Mouse (Mus musculus) midbrain, embryonic 13.5 days (tissue): ENCODE results near the gene Cdc37. TPM values are rescaled to one million over a fixed set of nuclear protein-coding genes. Genes with fewer than 3 reads are reported as not detected.
A peak's percentile ranks its signal among the peaks of the same experiment; 100 is the strongest.
"Not testable (repeated sequence)": the region's sequence is repeated elsewhere in the genome, so short reads cannot be mapped to it uniquely, and the experiment has no call there.

Source experiments
- ATAC-seq: fragments of 200-750 bp; cut with Nextera tagmentation; 2 replicates; pipeline ENCODE4 v1.8.0; 2017; ENCODE audit warnings: mild to moderate bottlenecking, moderate TSS enrichment, moderate library complexity
- H3K27ac ChIP-seq: fragments of 300-500 bp; sonication (generic); 2 replicates; pipeline ENCODE4 v1.5.1; 2015; ENCODE audit warnings: inconsistent platforms, mild to moderate bottlenecking, moderate library complexity
- H3K27me3 ChIP-seq: fragments of 300-500 bp; sonication (generic); 2 replicates; pipeline ENCODE4 v1.6.1; 2015; ENCODE audit warnings: mild to moderate bottlenecking, inconsistent platforms
- H3K36me3 ChIP-seq: fragments of 300-500 bp; sonication (generic); 2 replicates; pipeline ENCODE4 v1.6.1; 2015; ENCODE audit warnings: mild to moderate bottlenecking, inconsistent platforms
- H3K4me1 ChIP-seq: fragments of 300-500 bp; sonication (generic); replicated peaks from 2 replicates; pipeline ENCODE4 v1.6.1; 2015; ENCODE audit warnings: inconsistent platforms
- H3K4me2 ChIP-seq: fragments of 300-500 bp; sonication (generic); replicated peaks from 2 replicates; pipeline ENCODE4 v1.6.1; 2015; ENCODE audit warnings: moderate library complexity, mild to moderate bottlenecking, inconsistent platforms
- H3K4me3 ChIP-seq: fragments of 300-500 bp; sonication (generic); replicated peaks from 2 replicates; pipeline ENCODE4 v1.5.1; 2015; ENCODE audit warnings: mild to moderate bottlenecking, inconsistent platforms
- H3K9ac ChIP-seq: fragments of 300-500 bp; sonication (generic); replicated peaks from 2 replicates; pipeline ENCODE4 v1.6.1; 2015; ENCODE audit warnings: mild to moderate bottlenecking, inconsistent platforms
- H3K9me3 ChIP-seq: fragments of 300-500 bp; sonication (generic); 2 replicates; pipeline ENCODE4 v1.6.1; 2016; ENCODE audit warnings: mild to moderate bottlenecking, inconsistent platforms
- WGBS: fragments of 180-500 bp; shearing (Covaris S2); methylation state at CpG from one replicate; pipeline ENCODE4 v1.1.7; 2015; 5-methylcytosine and 5-hydroxymethylcytosine counted together
- polyA plus RNA-seq: library from polyadenylated mRNA; unstranded; fragments of >200 nt; fragmentation: Nextera tagmentation; extraction: Ambion mirVana; gene quantifications from 2 replicates; pipeline ENCODE4 v1.2.1, GENCODE M21; 2015

Cdc37 gene
- 233 TPM in 2 replicates for polyA plus RNA-seq

- WGBS: 3% methylated on average over 54 of the region's 56 CpGs
- peak within 1 kb of the TSS; percentile 91 for H3K4me3 ChIP-seq
- peaks cover 15% of the 10 kb centered on the region for H3K27me3 ChIP-seq
- H3K9ac ChIP-seq: peak within 1 kb of the TSS; percentile 93
- peak within 1 kb of the TSS; percentile 74 for H3K27ac ChIP-seq
- peaks cover 11% of the 10 kb centered on the region for H3K36me3 ChIP-seq
- H3K4me1 ChIP-seq: peaks cover 48% of the 10 kb centered on the region
- peak; percentile 98 for ATAC-seq
- H3K9me3 ChIP-seq: no peaks in the 10 kb centered on the region
- H3K4me2 ChIP-seq: peak within 1 kb of the TSS; percentile 89
Observed at GRCm38 (mm10) chr9:21149654-21150419, at the start of gene Cdc37. Gene Cdc37 (minus strand): TSS chr9:21149982.

- Histone ChIP-seq H3K4me1 (peaks cover 33% of the 10 kb centered on the region), H3K36me3 (peaks cover 22% of the 10 kb centered on the region), H3K9me3 (no peaks in the 10 kb centered on the region), H3K4me3 (no peak overlapping the region), H3K27me3 (no peaks in the 10 kb centered on the region), H3K4me2 (no peak overlapping the region), H3K9ac (no peak overlapping the region), H3K27ac (no peak overlapping the region)
- ATAC-seq: no peak
- WGBS: 88% methylated on average over 3 of the region's 3 CpGs
Observed at GRCm38 (mm10) chr9:21198960-21199359, 49.2 kb upstream of the Cdc37 start.

- peak overlapping the region; percentile 67 for H3K4me3 ChIP-seq
- peak overlapping the region; percentile 79; the same call in 1 of the 2 replicates for H3K27ac ChIP-seq
- H3K27me3 ChIP-seq: no peaks in the 10 kb centered on the region
- peaks cover 33% of the 10 kb centered on the region for H3K4me1 ChIP-seq
- peak overlapping the region; percentile 85 for H3K9ac ChIP-seq
- H3K9me3 ChIP-seq: no peaks in the 10 kb centered on the region
- peaks cover 12% of the 10 kb centered on the region for H3K36me3 ChIP-seq
- H3K4me2 ChIP-seq: peak overlapping the region; percentile 88
- peak; percentile 83 for ATAC-seq
- 7% methylated on average over 4 of the region's 4 CpGs for WGBS
Observed at GRCm38 (mm10) chr9:21197981-21198380, 48.2 kb upstream of the Cdc37 start.

GRCm38 (mm10) chr9:21196521-21197433, 47.0 kb upstream of the Cdc37 start:
- WGBS: 15% methylated on average over 19 of the region's 19 CpGs
- H3K36me3 ChIP-seq: peaks cover 12% of the 10 kb centered on the region
- peak overlapping the region; percentile 67 for H3K4me3 ChIP-seq
- ATAC-seq: peak; percentile 84
- H3K27ac ChIP-seq: peak overlapping the region; percentile 79
- peaks cover 33% of the 10 kb centered on the region for H3K4me1 ChIP-seq
- peak overlapping the region; percentile 88 for H3K4me2 ChIP-seq
- no peaks in the 10 kb centered on the region for H3K9me3 ChIP-seq
- peak overlapping the region; percentile 85 for H3K9ac ChIP-seq
- H3K27me3 ChIP-seq: no peaks in the 10 kb centered on the region

- peak overlapping the region; percentile 88; the same call in 1 of the 2 replicates for H3K4me2 ChIP-seq
- peaks cover 33% of the 10 kb centered on the region for H3K4me1 ChIP-seq
- H3K9me3 ChIP-seq, H3K27ac ChIP-seq, H3K9ac ChIP-seq, H3K36me3 ChIP-seq, H3K27me3 ChIP-seq: not testable (repeated sequence)
- H3K4me3 ChIP-seq: 0 out of 2 replicates have a peak overlapping the region, but pooled peaks have one; percentile 67
- ATAC-seq: peak; percentile 18
- WGBS: 51% methylated on average over 7 of the region's 7 CpGs
Observed at GRCm38 (mm10) chr9:21195736-21196505, 46.1 kb upstream of the Cdc37 start.

GRCm38 (mm10) chr9:21194787-21195493, 45.2 kb upstream of the Cdc37 start:
- no peak overlapping the region for H3K4me2 ChIP-seq
- no peak for ATAC-seq
- H3K27me3 ChIP-seq: no peaks in the 10 kb centered on the region
- no peaks in the 10 kb centered on the region for H3K9me3 ChIP-seq
- no peaks in the 10 kb centered on the region; the same call in 1 of the 2 replicates for H3K36me3 ChIP-seq
- WGBS: 87% methylated on average over 4 of the region's 4 CpGs
- peaks cover 33% of the 10 kb centered on the region for H3K4me1 ChIP-seq
- H3K9ac ChIP-seq: no peak overlapping the region
- no peak overlapping the region for H3K4me3 ChIP-seq
- no peak overlapping the region for H3K27ac ChIP-seq

GRCm38 (mm10) chr9:21193786-21194185, 44.0 kb upstream of the Cdc37 start:
- no peaks in the 10 kb centered on the region for H3K36me3 ChIP-seq
- H3K27ac ChIP-seq: no peak overlapping the region
- no peaks in the 10 kb centered on the region for H3K27me3 ChIP-seq
- WGBS: 87% methylated on average over 3 of the region's 3 CpGs
- H3K9me3 ChIP-seq: no peaks in the 10 kb centered on the region
- no peak overlapping the region for H3K4me3 ChIP-seq
- no peak for ATAC-seq
- no peak overlapping the region for H3K4me2 ChIP-seq
- no peak overlapping the region for H3K9ac ChIP-seq
- peaks cover 32% of the 10 kb centered on the region for H3K4me1 ChIP-seq

GRCm38 (mm10) chr9:21190670-21191069, 40.9 kb upstream of the Cdc37 start:
- no peak for ATAC-seq
- Histone ChIP-seq H3K9ac (no peak overlapping the region), H3K4me1 (peaks cover 2% of the 10 kb centered on the region; the same call in 1 of the 2 replicates), H3K27me3 (peaks cover 2% of the 10 kb centered on the region; the same call in 1 of the 2 replicates), H3K4me2 (no peak overlapping the region), H3K27ac (no peak overlapping the region), H3K4me3 (no peak overlapping the region), H3K36me3 (no peaks in the 10 kb centered on the region), H3K9me3 (no peaks in the 10 kb centered on the region)
- 74% methylated on average over 3 of the region's 3 CpGs for WGBS

GRCm38 (mm10) chr9:21189905-21190304, 40.1 kb upstream of the Cdc37 start:
- H3K4me2 ChIP-seq: no peak overlapping the region
- H3K4me3 ChIP-seq: no peak overlapping the region
- H3K27me3 ChIP-seq: peaks cover 7% of the 10 kb centered on the region; the same call in 1 of the 2 replicates
- 41% methylated on average over 7 of the region's 7 CpGs for WGBS
- H3K27ac ChIP-seq: no peak overlapping the region
- H3K36me3 ChIP-seq: no peaks in the 10 kb centered on the region
- H3K9me3 ChIP-seq: no peaks in the 10 kb centered on the region
- no peaks in the 10 kb centered on the region for H3K4me1 ChIP-seq
- H3K9ac ChIP-seq: no peak overlapping the region
- ATAC-seq: no peak

GRCm38 (mm10) chr9:21185436-21185835, 35.7 kb upstream of the Cdc37 start:
- no peaks in the 10 kb centered on the region for H3K36me3 ChIP-seq
- H3K9ac ChIP-seq: no peak overlapping the region
- no peak overlapping the region for H3K4me3 ChIP-seq
- no peak overlapping the region for H3K27ac ChIP-seq
- H3K27me3 ChIP-seq: peaks cover 52% of the 10 kb centered on the region
- 97% methylated on average over 5 of the region's 5 CpGs for WGBS
- ATAC-seq: no peak
- no peaks in the 10 kb centered on the region for H3K9me3 ChIP-seq
- H3K4me2 ChIP-seq: no peak overlapping the region
- H3K4me1 ChIP-seq: peaks cover 6% of the 10 kb centered on the region; the same call in 1 of the 2 replicates

- Histone ChIP-seq H3K4me1 (peaks cover 6% of the 10 kb centered on the region; the same call in 1 of the 2 replicates), H3K36me3 (no peaks in the 10 kb centered on the region), H3K9ac (no peak overlapping the region), H3K27ac (no peak overlapping the region), H3K4me3 (no peak overlapping the region), H3K9me3 (no peaks in the 10 kb centered on the region), H3K4me2 (no peak overlapping the region; the same call in 1 of the 2 replicates), H3K27me3 (peaks cover 57% of the 10 kb centered on the region)
- no peak for ATAC-seq
- 50% methylated on average over 2 of the region's 2 CpGs for WGBS
Observed at GRCm38 (mm10) chr9:21184733-21185132, 35.0 kb upstream of the Cdc37 start.
